ENCODE assay signal across 8 mouse cellular contexts in genomic region chr2:156007888-156008532, GRCm38 (mm10). TPM values are rescaled to one million over a fixed set of nuclear protein-coding genes. Genes with fewer than 3 reads are reported as not detected.
DNase-seq lines count a peak whose midpoint lies in the region; ATAC-seq lines count a peak whose summit lies in the region.

6430550D23Rik (minus strand) TSS chr2:156007977.
Ergic3 (plus strand) TSS chr2:156008045.

- peak; percentile 97 for DNase-seq in NIH3T3 (ENCODE audit: low read depth)
- peak; percentile 99 for DNase-seq in cerebellum, postnatal 10 days
- DNase-seq in frontal cortex, postnatal 10 days (ENCODE audit: low spot score in 2 of 2) = peak; percentile 97 to 98
- DNase-seq in layer of hippocampus, postnatal 14 days (ENCODE audit: low spot score in 2 of 2) = peak; percentile 94 to 97
- DNase-seq in lung, postnatal 14 days = peak; percentile 98
- DNase-seq in retina, adult 2 months (ENCODE audit: low read depth, low spot score) = peak; percentile 91
- peak; percentile 99 for DNase-seq in thymus, postnatal 36 days

- no peaks in the 10 kb centered on the region; the same call in 1 of the 2 replicates for H3K9me3 ChIP-seq in hindbrain, embryonic 12.5 days (replicated peaks)

- H3K27me3 ChIP-seq in hindbrain, embryonic 12.5 days = no peaks in the 10 kb centered on the region

- under 1% methylated on average over 45 of the region's 45 CpGs for WGBS in hindbrain, embryonic 12.5 days

- ATAC-seq in hindbrain, embryonic 12.5 days (ENCODE audit: low FRiP score) = peak; percentile 99

- peak within 1 kb of the TSS; percentile 73 for H3K27ac ChIP-seq in hindbrain, embryonic 12.5 days

- H3K4me3 ChIP-seq in hindbrain, embryonic 12.5 days = peak within 1 kb of the TSS; percentile 66

- H3K4me2 ChIP-seq in hindbrain, embryonic 12.5 days (replicated peaks) = peak within 1 kb of the TSS; percentile 73

- H3K36me3 ChIP-seq in hindbrain, embryonic 12.5 days = peaks cover 31% of the 10 kb centered on the region

- H3K9ac ChIP-seq in hindbrain, embryonic 12.5 days = peak within 1 kb of the TSS; percentile 76

- peaks cover 9% of the 10 kb centered on the region for H3K4me1 ChIP-seq in hindbrain, embryonic 12.5 days

RNA-seq across cellular contexts. Expression of gene 6430550D23Rik, which starts in this region (rescaled TPM):
- 1.7 and 2.4 TPM in 2 replicates for polyA plus RNA-seq in hindbrain, embryonic 12.5 days (2016; fragmentation: Nextera tagmentation; extraction: Ambion mirVana)
- 1 to 10 TPM in 1 of 2 experiments, under 1 TPM in 1; 0.93 to 1.5 TPM for total RNA-seq in layer of hippocampus, postnatal 14 days (2021)

RNA-seq across cellular contexts. Expression of gene Ergic3, which starts in this region (rescaled TPM):
- polyA plus RNA-seq in hindbrain, embryonic 12.5 days (2016; fragmentation: Nextera tagmentation; extraction: Ambion mirVana) = 230 and 257 TPM in 2 replicates
- total RNA-seq in layer of hippocampus, postnatal 14 days (2021) = 100 to 1,000 TPM; 186 to 201 TPM

Comparison
In these comparisons a context has a peak if more than half of its experiments do, and no peak if none do; other contexts are left out.
1. Peak in every context shown above with its lines: DNase-seq, ATAC-seq, H3K4me3 ChIP-seq and H3K27ac ChIP-seq.